Mouse (Mus musculus): ENCODE data around the gene Zcchc9. TPM values are rescaled to one million over a fixed set of nuclear protein-coding genes. Genes with fewer than 3 reads are reported as not detected.

Zcchc9 gene
- 32.9 and 33.6 TPM in 2 replicates for polyA plus RNA-seq (2015; fragmentation: Nextera tagmentation; extraction: Ambion mirVana)

GRCm38 (mm10) chr13:91807155-91807839 lies at the start of gene Zcchc9:
Gene Zcchc9 (minus strand): TSS chr13:91807705.
- Histone ChIP-seq H3K9me3 (no peaks in the 10 kb centered on the region), H3K27me3 (replicated peaks) (no peaks in the 10 kb centered on the region), H3K4me3 (replicated peaks) (peak within 1 kb of the TSS; percentile 79), H3K36me3 (peaks cover 15% of the 10 kb centered on the region; the same call in 1 of the 2 replicates), H3K4me2 (peak within 1 kb of the TSS; percentile 64), H3K27ac (peak within 1 kb of the TSS; percentile 89), H3K4me1 (no peaks in the 10 kb centered on the region), H3K9ac (peak within 1 kb of the TSS; percentile 98)
- under 1% methylated on average over 50 of the region's 50 CpGs for WGBS
- peak; percentile 97 for ATAC-seq (ENCODE audit: insufficient read depth, low FRiP score, low read depth)

- Histone ChIP-seq H3K36me3 (no peaks in the 10 kb centered on the region), H3K9ac (no peak overlapping the region), H3K9me3 (no peaks in the 10 kb centered on the region), H3K27ac (no peak overlapping the region), H3K4me1 (no peaks in the 10 kb centered on the region), H3K4me2 (no peak overlapping the region), H3K4me3 (replicated peaks) (no peak overlapping the region), H3K27me3 (replicated peaks) (no peaks in the 10 kb centered on the region)
- ATAC-seq (ENCODE audit: insufficient read depth, low FRiP score, low read depth): no peak
- 67% methylated on average over 3 of the region's 3 CpGs for WGBS
Measured at GRCm38 (mm10) chr13:91854412-91854811, 46.9 kb upstream of the Zcchc9 start.

GRCm38 (mm10) chr13:91827876-91828275 lies 20.4 kb upstream of the Zcchc9 start:
- H3K4me3 ChIP-seq (replicated peaks): no peak overlapping the region
- no peak overlapping the region for H3K27ac ChIP-seq
- no peak overlapping the region for H3K4me2 ChIP-seq
- ATAC-seq (ENCODE audit: insufficient read depth, low FRiP score, low read depth): no peak
- no peaks in the 10 kb centered on the region for H3K36me3 ChIP-seq
- H3K9me3 ChIP-seq: no peaks in the 10 kb centered on the region
- no peak overlapping the region for H3K9ac ChIP-seq
- no peaks in the 10 kb centered on the region for H3K4me1 ChIP-seq
- H3K27me3 ChIP-seq (replicated peaks): no peaks in the 10 kb centered on the region

DNA sequence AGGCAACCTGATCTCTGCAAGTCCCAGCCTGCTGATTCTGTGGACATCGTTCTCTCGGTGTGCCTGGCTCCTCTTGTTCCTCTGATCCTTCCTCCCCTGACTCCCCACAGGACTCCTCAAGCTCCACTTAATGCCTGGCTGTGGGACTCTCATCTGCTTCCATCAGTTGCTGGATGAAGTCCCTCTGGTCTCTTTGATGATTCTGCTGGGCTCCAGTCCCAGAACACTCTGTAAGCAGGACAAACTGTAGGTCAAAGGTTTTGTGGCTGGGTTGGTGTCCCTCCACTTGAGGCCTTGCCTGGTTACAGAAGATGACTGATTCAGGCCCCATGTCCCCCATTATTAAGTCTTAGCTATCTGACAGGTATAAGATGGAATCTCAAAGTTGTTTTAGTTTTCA lies 18.6 kb upstream of the Zcchc9 start:
- WGBS: 86% methylated on average over 2 of the region's 2 CpGs
- H3K9ac ChIP-seq: no peak overlapping the region

DNA sequence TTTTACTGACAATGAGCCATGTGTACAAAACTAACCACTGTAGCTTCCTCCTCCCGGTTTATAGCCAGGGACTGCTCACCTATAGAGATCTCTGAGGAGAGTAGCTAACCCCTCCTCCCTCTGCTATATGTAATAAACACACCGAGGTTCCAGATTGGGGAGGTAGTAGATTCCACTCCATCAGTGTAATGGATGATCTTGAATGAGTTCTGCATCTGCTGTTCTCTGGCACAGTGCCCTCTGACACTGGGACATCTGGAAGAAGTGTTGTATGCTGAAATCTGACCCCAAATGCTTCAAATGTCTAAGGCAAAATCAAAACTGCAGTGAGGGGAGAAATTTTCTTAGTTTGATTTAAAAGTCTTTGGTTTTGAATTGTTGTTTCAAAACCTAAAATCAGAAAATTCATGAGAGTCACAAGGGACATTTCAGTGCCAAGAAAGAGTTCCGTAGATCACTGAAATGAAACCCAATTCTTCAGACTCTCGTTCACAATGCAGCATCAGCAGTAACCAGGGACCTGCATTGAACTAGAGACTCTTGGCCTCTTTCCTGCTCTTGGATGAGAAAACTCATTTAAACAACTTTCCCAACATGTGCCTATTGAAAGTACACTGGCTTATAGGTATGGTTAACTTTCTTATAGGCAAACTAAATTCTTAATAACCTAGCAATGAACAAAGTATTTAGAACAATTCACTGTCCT lies 17.5 kb upstream of the Zcchc9 start:
- no peaks in the 10 kb centered on the region for H3K9me3 ChIP-seq
- H3K4me3 ChIP-seq (replicated peaks): no peak overlapping the region
- WGBS: 40% methylated on average over 4 of the region's 4 CpGs

More for the DNA sequence above, 18.6 kb upstream of the Zcchc9 start:
- no peaks in the 10 kb centered on the region for H3K27me3 ChIP-seq (replicated peaks)
- no peak overlapping the region for H3K4me3 ChIP-seq (replicated peaks)
- ATAC-seq (ENCODE audit: insufficient read depth, low FRiP score, low read depth): no peak
- no peak overlapping the region for H3K4me2 ChIP-seq
- no peaks in the 10 kb centered on the region for H3K9me3 ChIP-seq
- H3K27ac ChIP-seq: no peak overlapping the region
- no peaks in the 10 kb centered on the region for H3K4me1 ChIP-seq
- H3K36me3 ChIP-seq: no peaks in the 10 kb centered on the region

GRCm38 (mm10) chr13:91823735-91824134 lies 16.2 kb upstream of the Zcchc9 start:
- Histone ChIP-seq H3K9me3 (no peaks in the 10 kb centered on the region), H3K36me3 (no peaks in the 10 kb centered on the region), H3K4me1 (no peaks in the 10 kb centered on the region), H3K9ac (no peak overlapping the region), H3K4me3 (replicated peaks) (no peak overlapping the region), H3K27me3 (replicated peaks) (no peaks in the 10 kb centered on the region), H3K4me2 (no peak overlapping the region), H3K27ac (no peak overlapping the region)
- ATAC-seq (ENCODE audit: insufficient read depth, low FRiP score, low read depth): no peak
- WGBS: 77% methylated on average over 6 of the region's 6 CpGs

More for the DNA sequence above, 17.5 kb upstream of the Zcchc9 start:
- no peak overlapping the region for H3K9ac ChIP-seq
- no peaks in the 10 kb centered on the region for H3K36me3 ChIP-seq
- H3K27ac ChIP-seq: no peak overlapping the region
- no peaks in the 10 kb centered on the region for H3K27me3 ChIP-seq (replicated peaks)
- no peaks in the 10 kb centered on the region for H3K4me1 ChIP-seq
- no peak overlapping the region for H3K4me2 ChIP-seq
- no peak for ATAC-seq (ENCODE audit: insufficient read depth, low FRiP score, low read depth)

DNA sequence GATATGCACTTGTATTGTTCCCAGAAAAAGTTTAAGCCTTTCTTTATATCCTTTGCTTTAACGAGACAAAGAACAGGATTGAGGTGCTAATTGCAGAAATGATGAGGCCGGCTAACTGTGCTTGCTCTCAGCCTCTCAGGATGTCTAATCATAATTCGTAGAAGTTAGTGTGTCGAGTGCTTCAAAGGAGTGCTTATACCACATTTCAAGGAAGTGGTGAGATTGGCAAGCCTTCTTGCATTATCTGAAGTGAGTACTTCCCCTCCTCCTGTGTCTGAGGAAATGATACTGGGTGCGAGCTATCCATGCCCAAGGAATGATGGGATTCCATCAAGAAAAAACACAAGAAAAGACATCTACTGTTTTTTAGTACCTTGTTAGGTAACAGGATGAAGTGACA lies 7.2 kb upstream of the Zcchc9 start:
- WGBS: 86% methylated on average over 5 of the region's 5 CpGs
- Histone ChIP-seq H3K4me2 (no peak overlapping the region), H3K9ac (no peak overlapping the region), H3K36me3 (no peaks in the 10 kb centered on the region), H3K4me3 (replicated peaks) (no peak overlapping the region), H3K27ac (no peak overlapping the region), H3K9me3 (no peaks in the 10 kb centered on the region), H3K27me3 (replicated peaks) (no peaks in the 10 kb centered on the region), H3K4me1 (no peaks in the 10 kb centered on the region)
- no peak for ATAC-seq (ENCODE audit: insufficient read depth, low FRiP score, low read depth)

GRCm38 (mm10) chr13:91809476-91809875 lies 2.0 kb upstream of the Zcchc9 start:
- Histone ChIP-seq H3K27me3 (replicated peaks) (no peaks in the 10 kb centered on the region), H3K4me2 (no peak overlapping the region), H3K9me3 (no peaks in the 10 kb centered on the region), H3K9ac (no peak overlapping the region), H3K36me3 (peaks cover 12% of the 10 kb centered on the region; the same call in 1 of the 2 replicates), H3K27ac (no peak overlapping the region), H3K4me3 (replicated peaks) (no peak overlapping the region), H3K4me1 (no peaks in the 10 kb centered on the region)
- WGBS: 42% methylated on average over 2 of the region's 2 CpGs
- no peak for ATAC-seq (ENCODE audit: insufficient read depth, low FRiP score, low read depth)

DNA sequence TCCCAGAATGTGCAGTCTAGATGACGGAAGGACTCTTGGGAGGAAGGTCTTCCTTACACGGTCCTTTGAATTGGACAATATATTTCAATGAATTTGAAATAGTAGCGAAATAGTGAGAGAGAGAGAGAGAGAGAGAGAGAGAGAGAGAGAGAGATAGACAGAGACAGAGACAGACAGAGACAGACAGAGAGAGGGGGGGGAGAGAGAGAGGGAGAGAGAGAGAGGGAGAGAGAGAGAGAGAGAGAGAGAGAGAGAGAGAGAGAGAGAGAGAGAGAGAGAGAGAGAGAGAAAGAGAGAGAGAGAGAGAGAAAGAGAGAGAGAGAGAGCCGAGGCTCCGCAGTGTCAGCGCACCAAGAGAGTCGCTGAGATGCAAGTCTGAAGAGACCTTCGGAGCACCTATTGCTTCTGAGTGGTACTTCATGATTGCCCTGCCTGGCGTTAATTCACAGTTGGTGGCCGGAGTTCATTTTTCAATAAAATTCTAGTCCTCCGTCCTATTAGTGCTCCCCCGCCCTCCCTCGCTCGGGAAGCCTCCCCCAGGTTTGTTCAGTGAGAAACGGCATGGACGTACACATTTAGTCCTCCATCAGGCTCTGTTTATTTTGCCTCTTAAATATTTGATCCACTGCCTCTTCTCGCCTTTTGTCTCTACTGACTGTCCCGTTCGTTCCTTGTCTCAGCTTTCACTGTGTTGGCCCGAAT lies 520 bp upstream of the Zcchc9 start:
- Histone ChIP-seq H3K27me3 (replicated peaks) (no peaks in the 10 kb centered on the region), H3K27ac (peak overlapping the region; percentile 89), H3K4me3 (replicated peaks) (peak overlapping the region; percentile 79), H3K4me1 (no peaks in the 10 kb centered on the region), H3K4me2 (peak overlapping the region; percentile 64), H3K36me3 (peaks cover 15% of the 10 kb centered on the region; the same call in 1 of the 2 replicates), H3K9ac (peak overlapping the region; percentile 98; the same call in 1 of the 2 replicates), H3K9me3 (no peaks in the 10 kb centered on the region)
- ATAC-seq (ENCODE audit: insufficient read depth, low FRiP score, low read depth): no peak
- WGBS: 18% methylated on average over 20 of the region's 20 CpGs

DNA sequence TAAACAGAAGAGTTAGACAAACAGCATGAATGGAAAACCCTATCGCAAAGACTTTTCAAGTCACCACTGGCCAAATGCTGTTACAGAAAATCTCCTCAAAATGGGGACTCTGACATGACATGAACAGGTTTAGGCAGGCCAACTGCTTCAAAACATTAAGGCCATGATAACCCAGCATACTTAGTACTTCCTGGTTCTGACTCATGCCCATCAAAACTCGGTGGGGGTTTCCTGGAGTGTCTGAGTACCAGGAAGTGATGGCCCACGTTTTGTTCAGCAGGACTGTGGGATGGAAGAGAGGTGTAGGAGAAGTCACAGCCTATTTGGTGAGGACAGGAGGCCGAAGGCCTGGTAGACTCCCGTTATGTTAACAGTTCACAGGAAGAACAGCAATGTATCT lies 5.8 kb downstream of the Zcchc9 start:
- Histone ChIP-seq H3K4me1 (no peaks in the 10 kb centered on the region), H3K27ac (no peak overlapping the region), H3K4me2 (no peak overlapping the region), H3K27me3 (replicated peaks) (no peaks in the 10 kb centered on the region), H3K9me3 (no peaks in the 10 kb centered on the region), H3K4me3 (replicated peaks) (no peak overlapping the region), H3K9ac (no peak overlapping the region), H3K36me3 (peaks cover 48% of the 10 kb centered on the region)
- 80% methylated on average over 5 of the region's 5 CpGs for WGBS
- no peak for ATAC-seq (ENCODE audit: insufficient read depth, low FRiP score, low read depth)

- Histone ChIP-seq H3K27me3 (replicated peaks) (no peaks in the 10 kb centered on the region), H3K36me3 (peaks cover 46% of the 10 kb centered on the region), H3K9ac (no peak overlapping the region), H3K27ac (no peak overlapping the region), H3K4me2 (no peak overlapping the region), H3K4me1 (no peaks in the 10 kb centered on the region), H3K9me3 (no peaks in the 10 kb centered on the region), H3K4me3 (replicated peaks) (no peak overlapping the region)
- ATAC-seq (ENCODE audit: insufficient read depth, low FRiP score, low read depth): no peak
- 91% methylated on average over 10 of the region's 10 CpGs for WGBS
Measured at GRCm38 (mm10) chr13:91797442-91797841, 10.1 kb downstream of the Zcchc9 start.

- Histone ChIP-seq H3K9ac (no peak overlapping the region), H3K27ac (no peak overlapping the region), H3K27me3 (replicated peaks) (no peaks in the 10 kb centered on the region), H3K4me2 (no peak overlapping the region), H3K9me3 (no peaks in the 10 kb centered on the region), H3K4me3 (replicated peaks) (no peak overlapping the region), H3K36me3 (peaks cover 46% of the 10 kb centered on the region), H3K4me1 (no peaks in the 10 kb centered on the region)
- no peak for ATAC-seq (ENCODE audit: insufficient read depth, low FRiP score, low read depth)
- 81% methylated on average over 6 of the region's 6 CpGs for WGBS
Measured at GRCm38 (mm10) chr13:91796916-91797315, 10.6 kb downstream of the Zcchc9 start.

Data from stomach, embryonic 15.5 days (tissue).